Mouse (Mus musculus) heart, postnatal 36 days (tissue): Measurements from ENCODE around the gene Txn1. TPM values are rescaled to one million over a fixed set of nuclear protein-coding genes. Genes with fewer than 3 reads are reported as not detected.
A peak's percentile ranks its signal among the peaks of the same experiment; 100 is the strongest.

Experiments
- DNase-seq, 2 experiments: peaks; one replicate each; pipeline ENCODE4 v3.0.0; 2021 to 2022
- intact Hi-C: fragments of 180-260 bp; cut with DNase I; formaldehyde crosslinking; loops from one replicate; pipeline ENCODE4 v1.15.1; 2025
- total RNA-seq, 2 experiments: library from RNA; stranded (reverse); gene quantifications; 2 replicates each; pipeline ENCODE4 v1.2.3; 2021

Txn1 gene
- total RNA-seq, 2 experiments from 2014 or later = 121 to 131 TPM

DNA sequence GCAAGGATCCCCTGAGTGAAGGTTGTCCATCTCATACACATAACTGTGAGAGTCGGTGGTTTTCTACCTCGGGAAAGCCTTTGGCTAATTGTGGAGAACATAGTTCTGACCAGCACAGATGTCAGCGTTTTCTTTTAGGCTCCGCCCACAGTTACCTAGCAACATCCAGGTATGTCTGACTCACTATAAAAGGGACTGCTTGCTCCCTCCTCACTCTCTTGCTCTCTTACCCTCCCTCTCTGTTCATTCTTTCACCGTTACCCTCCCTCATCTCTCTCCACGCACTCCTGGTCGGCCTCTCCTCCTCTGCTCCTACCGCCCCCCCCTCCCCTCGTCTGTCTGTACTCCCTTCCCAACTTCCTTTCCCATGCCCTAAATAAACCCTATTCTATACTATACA, 51.6 kb downstream of the Txn1 start:
- intact Hi-C loops = loop anchor here (1.0 to 10.0 kb wide), 4 partner anchors 22 to 532 kb away; no protein-coding TSS in a partner anchor
- no peak for DNase-seq

DNA sequence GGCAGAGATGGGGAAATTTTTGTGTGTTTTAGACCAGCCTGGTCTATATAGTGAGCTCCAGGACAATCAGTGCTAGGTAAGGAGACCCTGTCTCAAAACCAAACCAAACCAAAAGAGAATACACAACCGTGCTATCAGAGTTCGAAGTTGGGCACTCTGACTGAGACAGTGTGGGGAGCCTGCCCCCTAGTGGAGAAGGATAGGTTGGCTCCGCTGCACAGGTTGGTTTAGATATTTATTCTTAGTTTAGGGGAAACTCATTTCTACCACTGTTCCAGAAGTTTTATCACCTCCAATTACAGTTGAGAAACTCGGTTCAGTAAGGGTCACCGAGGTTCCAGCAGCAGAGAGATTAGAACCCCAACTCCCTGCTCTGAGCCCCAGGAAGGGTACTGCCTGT, 52.0 kb downstream of the Txn1 start:
- intact Hi-C loops = loop anchor here (1.0 to 10.0 kb wide), 4 partner anchors 23 to 532 kb away; no protein-coding TSS in a partner anchor
- peak; percentile 72 to 78 for DNase-seq

- intact Hi-C loops = loop anchor here (5.0 to 10.0 kb wide), 2 partner anchors 448 to 530 kb away; no protein-coding TSS in a partner anchor
- no peak for DNase-seq
These were observed 53.6 kb downstream of the Txn1 start for GRCm38 (mm10) chr4:57902619-57903018.

DNA sequence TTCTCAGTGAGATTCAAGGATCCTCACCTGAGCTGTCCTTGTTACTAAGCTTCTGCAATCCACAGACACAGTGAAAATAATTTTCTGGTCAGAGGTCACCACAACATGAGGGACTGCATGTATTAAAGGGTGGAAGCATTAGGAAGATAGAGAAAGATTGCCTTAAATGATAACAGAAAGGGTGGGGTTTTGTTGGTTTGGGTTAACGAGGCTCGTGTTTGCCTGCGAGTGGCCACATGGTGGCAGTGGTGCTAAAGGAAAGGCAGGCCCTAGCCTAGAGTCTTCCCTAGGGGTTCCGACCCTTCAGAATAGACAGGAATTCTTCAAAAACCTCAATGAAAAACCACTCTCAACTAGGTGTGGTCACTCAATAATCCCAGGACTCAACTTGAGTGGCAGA, 55.0 kb downstream of the Txn1 start:
- peak; percentile 42 to 51 for DNase-seq
- intact Hi-C loops = loop anchor here (1.0 to 10.0 kb wide), 3 partner anchors 178 to 529 kb away; no protein-coding TSS in a partner anchor

GRCm38 (mm10) chr4:57896631-57897030, 59.6 kb downstream of the Txn1 start:
- no peak for DNase-seq
- intact Hi-C loops = no loop called here

DNA sequence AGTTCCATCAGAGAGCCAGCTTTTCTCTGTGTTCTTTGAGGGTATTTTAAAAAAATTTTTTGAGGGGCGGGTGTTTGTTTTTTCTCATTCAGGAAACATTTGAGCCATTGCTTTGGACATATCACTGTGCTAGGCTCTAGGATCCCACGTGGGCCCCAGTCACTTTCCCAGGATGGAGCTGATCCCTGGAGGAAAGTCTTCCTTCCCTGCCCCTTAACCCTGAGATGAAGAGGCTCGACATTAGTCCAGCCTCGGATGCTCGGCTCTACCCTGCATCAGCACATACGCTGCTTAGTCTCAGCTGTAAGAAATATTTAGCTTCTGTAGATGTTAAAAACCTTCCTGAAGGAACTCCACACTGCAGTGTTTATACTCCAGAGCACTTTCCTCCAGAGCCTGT, 60.3 kb downstream of the Txn1 start:
- intact Hi-C loops = no loop called here
- DNase-seq = no peak

GRCm38 (mm10) chr4:57895140-57895539, 61.1 kb downstream of the Txn1 start:
- intact Hi-C loops = no loop called here
- DNase-seq = no peak

Other genes starting within 250 kb of the Txn1 start
- gene Akap2, start 238.8 kb downstream of the Txn1 start, total RNA-seq = 10 to 100 TPM; 89.4 to 95.7 TPM
- gene D630039A03Rik, start 40.1 kb downstream of the Txn1 start, total RNA-seq = under 1 TPM; 0.30 to 0.31 TPM
- gene Txndc8, start 52.7 kb upstream of the Txn1 start, total RNA-seq = not detected